Mouse (Mus musculus): ENCODE data around the gene 4930474N05Rik.

- TF ChIP-seq CTCF (IDR thresholded peaks at IDR 0.05; ENCODE audit: borderline replicate concordance, insufficient read depth, low read length) (no peak), POLR2A (IDR thresholded peaks at IDR 0.05; ENCODE audit: low read depth, low read length) (no peak)
Observed at GRCm38 (mm10) chr14:36114481-36114880, 19.8 kb downstream of the 4930474N05Rik start.
